Mouse (Mus musculus): ENCODE results near the gene Psme3. TPM values are rescaled to one million over a fixed set of nuclear protein-coding genes. Genes with fewer than 3 reads are reported as not detected.

The Psme3 gene
- polyA plus RNA-seq, 1 experiment from 2014 or later = 148 TPM

- Histone ChIP-seq H3K27ac (no peak overlapping the region), H3K9me3 (0 out of 2 replicates have a peak, but pooled peaks cover 2% of the 10 kb centered on the region), H3K4me1 (no peaks in the 10 kb centered on the region), H3K36me3 (no peaks in the 10 kb centered on the region), H3K27me3 (no peaks in the 10 kb centered on the region), H3K4me3 (no peak overlapping the region), H3K4me2 (no peak overlapping the region), H3K9ac (no peak overlapping the region)
- WGBS = 83% methylated on average over 5 of the region's 5 CpGs
- ATAC-seq (ENCODE audit: insufficient number of reproducible peaks, insufficient read depth, low FRiP score, low TSS enrichment, low read depth) = no peak
Measured at GRCm38 (mm10) chr11:101354438-101355010, 38.5 kb downstream of the Psme3 start.

GRCm38 (mm10) chr11:101355916-101356315 lies 39.9 kb downstream of the Psme3 start:
- no peak overlapping the region for H3K9ac ChIP-seq
- no peaks in the 10 kb centered on the region for H3K9me3 ChIP-seq
- H3K27me3 ChIP-seq = no peaks in the 10 kb centered on the region
- no peak overlapping the region for H3K4me3 ChIP-seq
- H3K4me1 ChIP-seq = no peaks in the 10 kb centered on the region
- H3K27ac ChIP-seq = no peak overlapping the region
- WGBS = 95% methylated on average over 2 of the region's 2 CpGs
- no peaks in the 10 kb centered on the region for H3K36me3 ChIP-seq
- no peak overlapping the region for H3K4me2 ChIP-seq
- no peak for ATAC-seq (ENCODE audit: insufficient number of reproducible peaks, insufficient read depth, low FRiP score, low TSS enrichment, low read depth)

DNA sequence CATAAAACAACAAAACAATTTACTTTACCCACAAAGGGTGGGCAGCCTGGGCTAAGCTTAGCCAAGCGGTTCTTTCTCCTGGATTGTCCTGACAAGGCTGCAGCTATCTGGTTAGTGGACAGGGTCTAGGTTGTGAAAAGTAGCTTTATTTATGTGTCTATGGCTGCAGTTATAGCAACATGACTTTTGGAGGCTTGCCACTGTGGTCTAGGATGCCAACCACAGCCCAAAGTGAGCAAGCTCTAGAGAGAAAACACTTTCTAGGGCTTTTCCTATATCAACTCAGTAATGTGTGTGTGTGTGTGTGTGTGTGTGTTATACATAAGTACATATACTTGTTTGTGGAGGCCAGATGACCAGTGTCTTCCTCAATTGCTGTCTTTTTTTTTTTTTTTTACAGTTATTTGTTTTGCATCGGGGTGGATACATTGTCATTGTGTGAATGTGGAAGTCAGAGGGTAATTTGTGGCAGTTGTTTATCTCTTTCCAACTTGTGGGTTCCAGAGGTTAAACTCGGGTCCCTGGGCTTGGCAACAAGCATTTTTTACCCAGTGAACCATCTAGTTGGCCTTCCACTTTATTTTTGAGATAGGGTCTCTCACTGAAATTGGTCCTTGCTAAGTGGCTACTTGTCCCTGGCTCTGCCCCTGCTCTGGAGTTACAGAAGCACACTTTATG lies 41.6 kb downstream of the Psme3 start:
- no peak overlapping the region for H3K4me3 ChIP-seq
- H3K9me3 ChIP-seq = no peaks in the 10 kb centered on the region
- H3K4me1 ChIP-seq = no peaks in the 10 kb centered on the region
- no peaks in the 10 kb centered on the region for H3K27me3 ChIP-seq
- WGBS = 77% methylated on average over 3 of the region's 3 CpGs
- no peak overlapping the region for H3K4me2 ChIP-seq
- H3K27ac ChIP-seq = no peak overlapping the region
- ATAC-seq (ENCODE audit: insufficient number of reproducible peaks, insufficient read depth, low FRiP score, low TSS enrichment, low read depth) = no peak
- H3K9ac ChIP-seq = no peak overlapping the region
- no peaks in the 10 kb centered on the region for H3K36me3 ChIP-seq

DNA sequence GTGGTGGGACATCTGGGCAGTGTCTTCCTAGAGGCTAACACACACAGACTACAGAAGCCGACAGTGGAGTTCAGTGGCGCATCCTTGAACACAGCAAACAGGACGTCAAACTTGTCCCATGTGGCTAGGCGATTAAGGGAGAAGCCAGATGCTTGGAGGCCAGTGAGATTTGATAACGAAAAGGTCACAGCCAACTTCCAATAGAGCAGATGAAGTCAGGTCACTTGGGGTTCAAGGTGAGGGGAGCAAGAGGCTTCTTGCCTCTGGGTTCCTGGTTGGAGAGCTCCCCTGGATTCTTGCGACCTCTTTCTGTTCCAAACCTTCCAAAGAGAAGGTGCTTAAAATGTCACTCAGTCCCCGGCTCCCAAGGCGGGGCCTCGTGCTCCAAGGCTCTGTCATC lies 43.8 kb downstream of the Psme3 start:
- ATAC-seq (ENCODE audit: insufficient number of reproducible peaks, insufficient read depth, low FRiP score, low TSS enrichment, low read depth) = no peak

DNA sequence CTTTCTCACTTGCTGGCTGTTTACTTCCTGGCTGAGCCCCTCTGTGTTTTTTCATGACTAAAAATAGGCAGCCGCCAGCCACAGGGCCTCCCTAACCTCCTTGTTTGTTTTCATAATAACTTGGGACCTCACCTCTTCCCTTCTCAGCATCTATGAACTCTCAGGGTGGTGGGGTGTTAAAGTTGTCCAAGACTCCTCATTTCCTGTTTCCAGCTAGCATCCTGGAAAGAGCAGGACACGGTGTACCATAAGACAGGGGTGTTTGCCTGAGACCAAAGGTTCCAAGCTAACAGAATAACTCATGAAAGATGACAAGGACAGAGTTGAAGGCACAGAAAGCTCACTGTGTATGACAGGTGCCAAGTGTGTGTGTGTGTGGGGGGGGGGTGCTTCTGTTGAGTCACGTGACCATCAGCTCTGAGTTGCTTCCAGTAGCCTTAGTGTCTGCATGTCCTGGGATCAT lies 44.7 kb downstream of the Psme3 start:
- Histone ChIP-seq H3K27ac (no peak overlapping the region), H3K9ac (no peak overlapping the region), H3K9me3 (no peaks in the 10 kb centered on the region), H3K4me2 (no peak overlapping the region), H3K4me3 (no peak overlapping the region), H3K36me3 (no peaks in the 10 kb centered on the region), H3K27me3 (no peaks in the 10 kb centered on the region), H3K4me1 (no peaks in the 10 kb centered on the region)
- whole genome bisulfite sequencing = 65% methylated on average over 3 of the region's 3 CpGs
- ATAC-seq (ENCODE audit: insufficient number of reproducible peaks, insufficient read depth, low FRiP score, low TSS enrichment, low read depth) = no peak

More for the DNA sequence above, 43.8 kb downstream of the Psme3 start:
- H3K4me1 ChIP-seq = no peaks in the 10 kb centered on the region
- no peaks in the 10 kb centered on the region for H3K9me3 ChIP-seq
- H3K4me2 ChIP-seq = no peak overlapping the region
- no peaks in the 10 kb centered on the region for H3K36me3 ChIP-seq
- H3K27me3 ChIP-seq = no peaks in the 10 kb centered on the region
- WGBS = 67% methylated on average over 9 of the region's 9 CpGs
- H3K27ac ChIP-seq = no peak overlapping the region
- H3K9ac ChIP-seq = no peak overlapping the region
- no peak overlapping the region for H3K4me3 ChIP-seq

- WGBS = 86% methylated on average over 5 of the region's 5 CpGs
Measured at GRCm38 (mm10) chr11:101364531-101364931, 48.5 kb downstream of the Psme3 start.

GRCm38 (mm10) chr11:101367326-101367935 lies 51.4 kb downstream of the Psme3 start, which contains the start of gene G6pc:
Gene G6pc, plus strand, starts transcription at chr11:101367561.
- H3K27me3 ChIP-seq = no peaks in the 10 kb centered on the region
- no peaks in the 10 kb centered on the region for H3K4me1 ChIP-seq
- ATAC-seq (ENCODE audit: insufficient number of reproducible peaks, insufficient read depth, low FRiP score, low TSS enrichment, low read depth) = no peak
- no peaks in the 10 kb centered on the region for H3K36me3 ChIP-seq
- H3K4me2 ChIP-seq = no peak within 1 kb of the TSS
- H3K9ac ChIP-seq = no peak within 1 kb of the TSS
- whole genome bisulfite sequencing = 89% methylated on average over 8 of the region's 8 CpGs
- no peak within 1 kb of the TSS for H3K27ac ChIP-seq
- H3K4me3 ChIP-seq = no peak within 1 kb of the TSS
- no peaks in the 10 kb centered on the region for H3K9me3 ChIP-seq

More at GRCm38 (mm10) chr11:101364531-101364931, 48.5 kb downstream of the Psme3 start:
- Histone ChIP-seq H3K9me3 (no peaks in the 10 kb centered on the region), H3K4me1 (no peaks in the 10 kb centered on the region), H3K36me3 (no peaks in the 10 kb centered on the region), H3K27me3 (no peaks in the 10 kb centered on the region), H3K9ac (no peak overlapping the region), H3K4me2 (no peak overlapping the region), H3K27ac (no peak overlapping the region), H3K4me3 (no peak overlapping the region)
- no peak for ATAC-seq (ENCODE audit: insufficient number of reproducible peaks, insufficient read depth, low FRiP score, low TSS enrichment, low read depth)

GRCm38 (mm10) chr11:101370141-101370540 lies 54.1 kb downstream of the Psme3 start:
- Histone ChIP-seq H3K27ac (no peak overlapping the region), H3K36me3 (no peaks in the 10 kb centered on the region), H3K9me3 (no peaks in the 10 kb centered on the region), H3K4me3 (no peak overlapping the region), H3K9ac (no peak overlapping the region), H3K4me1 (no peaks in the 10 kb centered on the region), H3K27me3 (no peaks in the 10 kb centered on the region), H3K4me2 (no peak overlapping the region)
- no peak for ATAC-seq (ENCODE audit: insufficient number of reproducible peaks, insufficient read depth, low FRiP score, low TSS enrichment, low read depth)
- 81% methylated on average over 5 of the region's 5 CpGs for WGBS

Small RNA genes within 50 kb of the gene (microRNA-seq; reads per million reads assigned to microRNA genes)
- gene Gm25593 = not detected

Other genes starting within 250 kb of the Psme3 start
- 8.7 and 9.0 TPM in 2 replicates for gene Naglu, start 246.2 kb upstream of the Psme3 start, polyA plus RNA-seq (2015; fragmentation: Nextera tagmentation; extraction: Ambion mirVana)
- gene Hsd17b1, start 237.8 kb upstream of the Psme3 start, polyA plus RNA-seq (2015; fragmentation: Nextera tagmentation; extraction: Ambion mirVana) = 0.15 TPM in 1 of 2 replicates, not detected in the other
- 40.8 and 43.8 TPM in 2 replicates for gene Coasy, start 233.6 kb upstream of the Psme3 start, polyA plus RNA-seq (2015; fragmentation: Nextera tagmentation; extraction: Ambion mirVana)
- gene Mlx, start 228.9 kb upstream of the Psme3 start, polyA plus RNA-seq (2015; fragmentation: Nextera tagmentation; extraction: Ambion mirVana) = 46.8 and 50.9 TPM in 2 replicates
- gene Psmc3ip, start 220.8 kb upstream of the Psme3 start, polyA plus RNA-seq (2015; fragmentation: Nextera tagmentation; extraction: Ambion mirVana) = 43.5 and 46.1 TPM in 2 replicates
- 19.2 and 21.4 TPM in 2 replicates for gene Retreg3, start 196.3 kb upstream of the Psme3 start, polyA plus RNA-seq (2015; fragmentation: Nextera tagmentation; extraction: Ambion mirVana)
- 69.7 and 77.2 TPM in 2 replicates for gene Tubg1, start 196.3 kb upstream of the Psme3 start, polyA plus RNA-seq (2015; fragmentation: Nextera tagmentation; extraction: Ambion mirVana)
- gene Tubg2, start 160.3 kb upstream of the Psme3 start, polyA plus RNA-seq (2015; fragmentation: Nextera tagmentation; extraction: Ambion mirVana) = 12.6 and 12.9 TPM in 2 replicates
- gene Cntnap1, start 145.7 kb upstream of the Psme3 start, polyA plus RNA-seq (2015; fragmentation: Nextera tagmentation; extraction: Ambion mirVana) = 0.50 and 1.2 TPM in 2 replicates
- 9.7 and 10.2 TPM in 2 replicates for gene Plekhh3, start 144.9 kb upstream of the Psme3 start, polyA plus RNA-seq (2015; fragmentation: Nextera tagmentation; extraction: Ambion mirVana)
- 0.15 and 0.27 TPM in 2 replicates for gene Ccr10, start 140.8 kb upstream of the Psme3 start, polyA plus RNA-seq (2015; fragmentation: Nextera tagmentation; extraction: Ambion mirVana)
- 16.9 and 19.8 TPM in 2 replicates for gene Ezh1, start 89.8 kb upstream of the Psme3 start, polyA plus RNA-seq (2015; fragmentation: Nextera tagmentation; extraction: Ambion mirVana)
- gene Ramp2, start 70.2 kb upstream of the Psme3 start, polyA plus RNA-seq (2015; fragmentation: Nextera tagmentation; extraction: Ambion mirVana) = 84.9 and 92.3 TPM in 2 replicates
- gene Vps25, start 62.5 kb upstream of the Psme3 start, polyA plus RNA-seq (2015; fragmentation: Nextera tagmentation; extraction: Ambion mirVana) = 106 and 118 TPM in 2 replicates
- gene Wnk4, start 55.6 kb upstream of the Psme3 start, polyA plus RNA-seq (2015; fragmentation: Nextera tagmentation; extraction: Ambion mirVana) = 9.8 and 10.9 TPM in 2 replicates
- 1.7 and 2.3 TPM in 2 replicates for gene Cntd1, start 37.2 kb upstream of the Psme3 start, polyA plus RNA-seq (2015; fragmentation: Nextera tagmentation; extraction: Ambion mirVana)
- 193 and 196 TPM in 2 replicates for gene Coa3, start 37.1 kb upstream of the Psme3 start, polyA plus RNA-seq (2015; fragmentation: Nextera tagmentation; extraction: Ambion mirVana)
- 129 and 130 TPM in 2 replicates for gene Becn1, start 13.9 kb upstream of the Psme3 start, polyA plus RNA-seq (2015; fragmentation: Nextera tagmentation; extraction: Ambion mirVana)
- gene Aoc2, start 8.8 kb downstream of the Psme3 start, polyA plus RNA-seq (2015; fragmentation: Nextera tagmentation; extraction: Ambion mirVana) = 1.3 and 1.7 TPM in 2 replicates
- gene Aoc3, start 14.4 kb downstream of the Psme3 start, polyA plus RNA-seq (2015; fragmentation: Nextera tagmentation; extraction: Ambion mirVana) = 0.10 and 0.15 TPM in 2 replicates
- gene G6pc, start 51.3 kb downstream of the Psme3 start, polyA plus RNA-seq (2015; fragmentation: Nextera tagmentation; extraction: Ambion mirVana) = not detected in 2 replicates
- gene Aarsd1, start 101.4 kb downstream of the Psme3 start, polyA plus RNA-seq (2015; fragmentation: Nextera tagmentation; extraction: Ambion mirVana) = 73.9 and 88.6 TPM in 2 replicates
- gene Gm27029, start 108.6 kb downstream of the Psme3 start, polyA plus RNA-seq (2015; fragmentation: Nextera tagmentation; extraction: Ambion mirVana) = 9.7 and 10.4 TPM in 2 replicates
- gene Rundc1, start 108.9 kb downstream of the Psme3 start, polyA plus RNA-seq (2015; fragmentation: Nextera tagmentation; extraction: Ambion mirVana) = 19.5 and 21.8 TPM in 2 replicates
- 5.5 and 8.1 TPM in 2 replicates for gene Ptges3l, start 109.1 kb downstream of the Psme3 start, polyA plus RNA-seq (2015; fragmentation: Nextera tagmentation; extraction: Ambion mirVana)
- gene Rpl27, start 126.1 kb downstream of the Psme3 start, polyA plus RNA-seq (2015; fragmentation: Nextera tagmentation; extraction: Ambion mirVana) = 342 and 404 TPM in 2 replicates
- gene Ifi35, start 132.2 kb downstream of the Psme3 start, polyA plus RNA-seq (2015; fragmentation: Nextera tagmentation; extraction: Ambion mirVana) = 9.1 and 10.9 TPM in 2 replicates
- gene Rnd2, start 148.8 kb downstream of the Psme3 start, polyA plus RNA-seq (2015; fragmentation: Nextera tagmentation; extraction: Ambion mirVana) = 14.0 and 16.8 TPM in 2 replicates
- 34.2 and 37.5 TPM in 2 replicates for gene Vat1, start 150.0 kb downstream of the Psme3 start, polyA plus RNA-seq (2015; fragmentation: Nextera tagmentation; extraction: Ambion mirVana)
- gene Brca1, start 235.7 kb downstream of the Psme3 start, polyA plus RNA-seq (2015; fragmentation: Nextera tagmentation; extraction: Ambion mirVana) = 10.6 and 14.8 TPM in 2 replicates
- 77.1 and 80.7 TPM in 2 replicates for gene Nbr1, start 235.9 kb downstream of the Psme3 start, polyA plus RNA-seq (2015; fragmentation: Nextera tagmentation; extraction: Ambion mirVana)

All from embryonic facial prominence, embryonic 13.5 days (tissue).